Mouse (Mus musculus) bone marrow, adult 2 months (tissue): ENCODE measurements around the gene Antxr2. TPM values are rescaled to one million over a fixed set of nuclear protein-coding genes. Genes with fewer than 3 reads are reported as not detected.

Experiments
- H3K27ac ChIP-seq: fragments of 200-500 bp; 2 replicates; pipeline ENCODE4 v1.5.1; 2012; ENCODE audit warnings: low read depth, mild to moderate bottlenecking, control low read depth, inconsistent platforms, low read length; ENCODE audit not compliant: control insufficient read depth, poor library complexity, insufficient read depth
- H3K4me1 ChIP-seq: fragments of 200-500 bp; 2 replicates; pipeline ENCODE4 v1.6.1; 2011; ENCODE audit warnings: low read length; ENCODE audit not compliant: control insufficient read depth, insufficient read depth
- H3K4me3 ChIP-seq: fragments of 200-500 bp; replicated peaks from 2 replicates; pipeline ENCODE3; 2011; ENCODE audit warnings: mild to moderate bottlenecking, low read depth, low read length, control low read depth; ENCODE audit not compliant: control insufficient read depth
- CTCF ChIP-seq: fragments of 200-500 bp; IDR thresholded peaks from 2 replicates; pipeline ENCODE4 v1.5.1; 2011; ENCODE audit warnings: low read length, control low read depth; ENCODE audit not compliant: control insufficient read depth, insufficient read depth
- POLR2A ChIP-seq: fragments of 200-500 bp; IDR thresholded peaks from 2 replicates; pipeline ENCODE4 v1.6.1; 2011; ENCODE audit warnings: low read depth, mild to moderate bottlenecking, control low read depth, low read length, borderline replicate concordance; ENCODE audit not compliant: control insufficient read depth
- WGBS: fragments of 180-500 bp; shearing (Covaris S2); methylation state at CpG from one replicate; pipeline ENCODE4 v1.1.7; 2018; 5-methylcytosine and 5-hydroxymethylcytosine counted together
- polyA plus RNA-seq: library from polyadenylated mRNA; stranded (reverse); fragments of >200 nt; gene quantifications from 2 replicates; pipeline ENCODE4 v1.2.4, GENCODE M21; 2011; ENCODE audit warnings: low replicate concordance; ENCODE audit not compliant: missing spikeins, insufficient read depth, insufficient read length

Gene Antxr2
- polyA plus RNA-seq, 1 experiment: 3.9 TPM

DNA sequence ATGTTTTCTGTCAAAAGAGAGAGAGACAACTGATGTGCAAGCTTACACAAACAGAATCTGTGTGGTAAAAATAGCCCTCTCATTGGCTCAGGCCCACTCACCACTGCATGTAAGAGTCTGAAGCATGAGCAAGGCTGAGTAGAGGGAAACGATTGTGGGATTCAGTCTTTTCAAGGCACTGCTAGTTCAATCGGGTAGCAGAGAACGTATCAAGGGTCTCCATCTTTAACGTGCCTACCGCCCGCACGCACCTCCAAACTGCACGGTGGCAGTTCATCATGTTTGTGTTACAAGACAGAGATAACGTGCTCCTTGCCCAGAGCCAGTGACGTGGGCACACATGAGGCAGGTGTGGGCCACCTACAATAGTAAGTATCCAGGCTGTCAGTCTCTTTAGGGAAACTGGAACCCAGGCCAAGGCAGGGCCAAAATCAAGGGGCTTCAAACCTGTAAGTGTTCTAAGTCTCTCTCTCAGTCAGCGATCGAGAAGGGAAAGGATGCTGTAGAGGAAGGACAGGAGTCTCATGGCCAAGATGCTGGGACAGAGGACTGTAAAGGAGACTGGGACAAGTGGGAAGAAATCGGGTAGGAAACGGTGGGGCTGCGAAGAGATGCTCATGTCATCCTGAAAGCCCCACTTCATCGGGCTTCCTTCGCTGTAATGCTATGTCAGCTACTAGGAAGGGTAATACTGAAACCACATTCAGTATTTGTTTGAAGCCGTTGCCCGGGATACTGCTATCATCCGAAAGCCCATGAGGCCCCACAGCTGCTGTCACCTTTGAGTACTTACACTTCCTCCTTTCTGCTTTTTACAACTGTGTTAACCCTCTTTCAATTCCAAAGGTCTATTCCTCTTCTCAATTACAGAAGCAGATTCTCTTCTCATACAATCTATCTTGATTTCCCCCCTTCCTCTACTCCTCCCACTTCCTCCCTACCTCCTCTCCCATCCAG is 14.3 kb downstream of the Antxr2 start:
- WGBS: 44% methylated on average over 20 of the region's 20 CpGs
- peaks cover 4% of the 10 kb centered on the region; the same call in 1 of the 2 replicates for H3K4me1 ChIP-seq
- TF ChIP-seq CTCF: no peak
- TF ChIP-seq POLR2A: no peak
- no peak overlapping the region for H3K4me3 ChIP-seq
- 0 out of 2 replicates have a peak overlapping the region, but pooled peaks have one; percentile 5 for H3K27ac ChIP-seq

DNA sequence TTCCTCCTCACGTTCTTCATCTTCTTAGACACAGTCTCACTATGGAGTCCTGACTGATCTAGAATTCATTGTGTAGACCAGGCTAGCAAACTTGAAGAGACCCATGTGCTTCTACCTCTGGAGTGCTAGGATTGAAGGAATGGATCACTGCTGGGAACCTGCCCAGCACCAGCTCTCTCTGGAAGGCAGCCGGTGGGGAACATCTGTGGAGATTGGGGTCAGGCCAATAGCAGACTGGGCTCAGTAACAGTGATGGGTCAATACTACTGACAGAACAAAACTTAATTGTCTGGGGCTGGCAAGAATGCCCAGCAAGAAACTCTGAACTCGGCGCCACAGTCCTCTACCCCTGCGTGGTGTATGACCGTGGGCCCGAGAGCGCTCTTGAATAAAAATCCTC is 25.1 kb downstream of the Antxr2 start:
- Histone ChIP-seq H3K27ac (no peak overlapping the region), H3K4me3 (no peak overlapping the region), H3K4me1 (no peaks in the 10 kb centered on the region)
- 93% methylated on average over 8 of the region's 8 CpGs for WGBS
- no peak for TF ChIP-seq POLR2A
- no peak for TF ChIP-seq CTCF

DNA sequence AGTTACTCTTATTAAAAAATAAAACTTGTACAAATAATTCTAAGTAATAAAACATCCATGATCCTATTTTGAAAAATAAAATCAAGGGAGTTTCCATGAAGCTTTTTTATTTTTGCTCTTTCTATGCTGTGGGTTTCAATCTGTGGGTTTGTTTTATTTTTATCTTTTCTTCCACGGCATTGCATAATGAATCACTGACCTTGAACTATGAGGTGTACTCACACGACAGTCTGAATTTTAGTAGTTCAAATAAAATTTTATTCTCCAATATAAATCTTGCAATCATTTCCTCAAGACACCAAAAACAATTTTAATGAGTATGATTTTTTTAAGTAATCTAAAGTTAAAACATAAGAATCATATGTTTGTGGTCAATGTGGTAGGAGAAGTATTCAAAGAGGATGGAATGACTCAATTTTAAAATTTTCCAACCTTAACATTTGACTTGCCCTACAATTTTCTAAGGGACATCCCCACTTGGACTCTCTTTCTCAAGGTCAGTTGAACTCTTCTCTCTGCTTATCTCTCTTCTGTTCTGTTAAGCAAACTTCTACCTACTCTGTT is 31.5 kb downstream of the Antxr2 start:
- H3K27ac ChIP-seq: no peak overlapping the region
- 59% methylated on average over 2 of the region's 2 CpGs for WGBS
- H3K4me1 ChIP-seq: no peaks in the 10 kb centered on the region
- no peak overlapping the region for H3K4me3 ChIP-seq
- no peak for TF ChIP-seq CTCF
- no peak for TF ChIP-seq POLR2A

DNA sequence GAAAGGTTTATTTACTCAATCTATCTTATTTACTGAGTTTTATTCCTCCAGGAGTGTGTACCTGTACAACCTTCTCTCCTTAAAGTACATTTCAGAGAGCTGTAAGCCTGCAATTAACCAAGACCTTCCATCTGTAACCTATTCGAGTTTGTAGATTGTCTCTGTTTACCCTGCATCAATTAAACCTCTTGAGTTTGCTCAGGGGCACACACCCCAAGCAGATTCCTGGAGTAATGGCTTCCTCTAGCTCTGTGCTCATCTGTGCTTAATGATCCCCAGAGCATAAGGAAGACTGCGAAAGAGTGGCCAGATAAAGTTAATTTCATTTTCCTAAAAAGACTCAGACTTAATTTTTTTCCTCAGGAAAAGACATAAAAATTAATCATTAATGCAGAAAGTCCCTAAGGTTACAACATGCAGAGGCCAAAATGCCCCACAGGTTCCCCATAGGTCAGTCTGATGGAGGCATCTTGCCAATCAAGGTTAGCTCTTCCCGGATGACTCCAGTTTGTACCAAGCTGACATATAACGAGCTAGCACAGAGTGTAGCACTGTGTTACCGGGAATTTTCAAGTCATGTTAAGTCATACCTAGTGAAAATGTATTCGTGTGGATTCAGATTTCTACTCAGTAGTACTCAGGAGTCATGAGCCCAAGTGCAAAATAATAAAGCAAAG is 34.2 kb downstream of the Antxr2 start:
- no peak overlapping the region for H3K4me3 ChIP-seq
- 85% methylated on average over 6 of the region's 6 CpGs for WGBS
- TF ChIP-seq CTCF (no peak), POLR2A (no peak)
- no peaks in the 10 kb centered on the region for H3K4me1 ChIP-seq
- H3K27ac ChIP-seq: no peak overlapping the region

DNA sequence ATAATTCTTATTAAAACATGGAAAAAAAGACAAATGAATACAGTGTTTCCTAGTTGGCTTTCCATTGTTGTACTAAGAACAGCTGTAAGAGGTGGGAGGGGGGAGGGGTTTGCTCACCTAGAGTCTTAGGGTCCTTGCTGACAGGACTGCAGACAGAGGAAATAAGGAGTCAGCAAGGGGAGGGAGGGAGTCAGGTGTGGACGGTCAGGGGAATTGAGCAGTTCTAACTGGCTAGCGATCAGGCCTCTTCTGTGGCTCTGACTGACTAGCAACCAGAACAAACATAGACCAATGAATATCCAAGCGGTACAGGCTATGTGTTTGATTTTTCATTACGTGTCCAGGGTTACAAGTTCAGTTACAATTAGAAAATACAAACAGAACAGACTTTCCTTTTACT is 35.0 kb downstream of the Antxr2 start:
- no peaks in the 10 kb centered on the region for H3K4me1 ChIP-seq
- no peak overlapping the region for H3K27ac ChIP-seq
- 83% methylated on average over 4 of the region's 4 CpGs for WGBS
- no peak for TF ChIP-seq POLR2A
- TF ChIP-seq CTCF: no peak
- no peak overlapping the region for H3K4me3 ChIP-seq

DNA sequence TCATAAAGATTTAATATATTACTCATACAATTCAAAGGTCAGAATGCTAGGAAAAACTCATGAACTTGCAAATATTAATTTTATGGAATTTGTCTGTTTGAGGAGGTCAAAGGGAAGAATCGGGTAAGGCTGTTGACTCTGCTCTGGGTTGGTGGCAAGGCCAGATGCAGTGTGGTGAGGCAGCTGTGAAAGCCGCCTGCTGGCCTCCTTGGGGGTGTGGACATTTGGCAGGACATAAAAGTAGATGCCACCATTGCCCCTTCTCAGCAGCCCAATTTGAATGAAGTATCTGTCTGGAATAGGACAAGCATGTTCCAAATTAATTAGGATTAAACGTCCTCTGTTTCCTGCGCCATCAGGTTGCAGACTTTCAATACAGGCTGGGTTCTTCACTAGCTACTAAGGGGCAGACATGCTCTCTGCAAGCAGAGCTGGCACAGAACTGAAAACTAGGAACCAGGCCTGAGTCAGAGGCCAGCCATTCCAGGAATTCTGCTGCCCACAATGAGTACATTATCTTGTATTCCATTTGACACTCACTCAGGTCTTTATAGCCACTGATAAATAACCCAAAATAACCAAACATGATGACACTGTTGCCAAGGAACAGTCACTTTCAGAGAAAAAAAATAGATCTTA is 44.1 kb downstream of the Antxr2 start:
- Histone ChIP-seq H3K4me3 (no peak overlapping the region), H3K4me1 (no peaks in the 10 kb centered on the region), H3K27ac (no peak overlapping the region)
- 77% methylated on average over 4 of the region's 4 CpGs for WGBS
- TF ChIP-seq CTCF (no peak), POLR2A (no peak)

DNA sequence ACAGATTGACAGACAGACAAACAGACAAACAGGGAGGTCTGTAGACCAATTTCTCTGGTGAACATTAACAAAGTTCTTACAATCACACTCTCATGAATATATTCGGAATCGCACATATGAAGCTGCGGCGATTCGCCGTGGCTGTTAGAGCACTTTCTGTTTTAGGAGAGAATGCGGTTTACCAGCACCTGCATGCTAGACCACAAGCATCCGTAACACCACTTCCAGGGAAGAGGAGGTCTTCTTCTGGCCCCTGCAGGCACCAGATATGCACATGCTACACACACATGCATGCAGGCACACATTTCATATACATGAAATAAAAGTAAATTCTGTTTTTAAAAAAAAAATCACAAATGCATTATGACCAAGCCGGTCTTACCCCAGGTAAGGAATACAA is 47.5 kb downstream of the Antxr2 start:
- no peak overlapping the region for H3K4me3 ChIP-seq

More for the DNA sequence above, 47.5 kb downstream of the Antxr2 start:
- Histone ChIP-seq H3K27ac (no peak overlapping the region), H3K4me1 (no peaks in the 10 kb centered on the region)
- WGBS: 69% methylated on average over 9 of the region's 9 CpGs
- no peak for TF ChIP-seq POLR2A
- no peak for TF ChIP-seq CTCF
